Mouse (Mus musculus) heart, postnatal 25 days (tissue): ENCODE data around the gene Ociad2. TPM values are rescaled to one million over a fixed set of nuclear protein-coding genes. Genes with fewer than 3 reads are reported as not detected.

ENCODE experiments used
- DNase-seq: peaks from one replicate; pipeline ENCODE4 v3.0.0; 2022; ENCODE audit warnings: low spot score
- intact Hi-C: fragments of 180-260 bp; cut with DNase I; formaldehyde crosslinking; loops from one replicate; pipeline ENCODE4 v1.15.1; 2025
- total RNA-seq, 2 experiments: library from RNA; stranded (reverse); gene quantifications; 2 replicates each; pipeline ENCODE4 v1.2.3; 2021

Gene Ociad2
- total RNA-seq, 2 experiments from 2014 or later, result 8.8 to 9.5 TPM

DNA sequence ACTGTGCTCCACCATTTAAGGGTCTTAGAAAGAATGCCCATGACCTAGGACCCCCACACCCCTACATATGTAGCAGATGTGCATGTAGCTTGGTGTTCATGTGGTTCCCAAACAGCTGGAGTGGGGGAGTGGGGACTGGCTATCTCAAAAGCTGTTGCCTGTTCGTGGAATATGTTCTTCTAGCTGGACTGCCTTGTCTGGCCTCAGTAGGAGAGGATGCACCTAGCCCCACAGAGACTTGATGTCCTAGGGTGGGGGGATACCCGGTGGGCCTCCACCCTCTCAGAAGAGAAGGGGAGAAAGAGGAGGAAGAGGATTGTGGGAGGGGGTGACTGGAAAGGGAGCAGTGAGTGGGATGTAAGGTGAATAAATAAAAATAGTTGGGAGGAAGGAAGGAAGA is 65.9 kb downstream of the Ociad2 start:
- no peak for DNase-seq
- intact Hi-C loops, result no loop called here

DNA sequence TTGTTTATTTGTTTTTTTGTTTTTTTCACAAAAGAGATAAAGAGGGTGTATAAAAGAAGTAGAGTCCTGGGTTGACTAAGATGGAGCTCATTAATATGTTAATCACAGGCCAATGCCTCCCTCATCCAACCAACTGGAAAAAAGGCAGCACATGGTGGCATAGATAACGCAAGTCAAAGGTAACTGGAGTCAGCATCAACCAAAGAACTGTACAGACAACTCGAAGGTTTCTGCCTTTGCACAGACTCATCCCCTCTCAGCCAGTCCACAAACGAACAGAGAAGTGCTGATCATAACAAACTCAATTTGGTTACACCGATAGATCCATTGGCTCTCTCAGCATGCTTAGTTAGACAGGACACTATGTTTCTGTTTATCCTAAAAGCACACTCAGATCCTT is 67.7 kb downstream of the Ociad2 start:
- no peak for DNase-seq
- intact Hi-C loops, result loop anchor here (2.0 kb wide), 1 partner anchor 140 kb away; no protein-coding TSS in a partner anchor

Other genes with a start within 250 kb of the Ociad2 start
- 10 to 100 TPM; 35.7 to 41.5 TPM for gene Fryl, start 84.4 kb downstream of the Ociad2 start, total RNA-seq
- gene Ociad1, start 48.2 kb downstream of the Ociad2 start, total RNA-seq, result 100 to 1,000 TPM; 252 to 269 TPM
- gene Cwh43, start 65.0 kb upstream of the Ociad2 start, total RNA-seq, result not detected
- gene Dcun1d4, start 140.0 kb upstream of the Ociad2 start, total RNA-seq, result 10 to 100 TPM; 14.6 to 16.0 TPM